Mouse (Mus musculus) lung, embryonic 16.5 days (tissue): ENCODE data around the gene Ryr3. TPM values are rescaled to one million over a fixed set of nuclear protein-coding genes. Genes with fewer than 3 reads are reported as not detected.
"Not testable (repeated sequence)": the region's sequence is repeated elsewhere in the genome, so short reads cannot be mapped to it uniquely, and the experiment has no call there.

Experiments used
- ATAC-seq: fragments of 200-750 bp; cut with Nextera tagmentation; 2 replicates; pipeline ENCODE4 v1.8.0; 2017; ENCODE audit warnings: low read depth, mild to moderate bottlenecking, moderate library complexity
- H3K27ac ChIP-seq: fragments of 300-500 bp; sonication (generic); 2 replicates; pipeline ENCODE4 v1.5.1; 2014; ENCODE audit warnings: mild to moderate bottlenecking, control low read depth, low read length
- H3K27me3 ChIP-seq: fragments of 300-500 bp; sonication (generic); 2 replicates; pipeline ENCODE4 v1.6.1; 2014; ENCODE audit warnings: low read depth, low read length, mixed read lengths; ENCODE audit not compliant: control insufficient read depth, insufficient read depth
- H3K36me3 ChIP-seq: fragments of 300-500 bp; sonication (generic); 2 replicates; pipeline ENCODE4 v1.6.1; 2014; ENCODE audit warnings: low read length; ENCODE audit not compliant: control insufficient read depth, insufficient read depth
- H3K4me1 ChIP-seq: fragments of 300-500 bp; sonication (generic); replicated peaks from 2 replicates; pipeline ENCODE4 v1.6.1; 2014; ENCODE audit warnings: low read length, mixed read lengths; ENCODE audit not compliant: control insufficient read depth, insufficient read depth
- H3K4me2 ChIP-seq: fragments of 300-500 bp; sonication (generic); 2 replicates; pipeline ENCODE4 v1.6.1; 2014; ENCODE audit warnings: low read depth, low read length, control low read depth
- H3K4me3 ChIP-seq: fragments of 300-500 bp; sonication (generic); 2 replicates; pipeline ENCODE4 v1.5.1; 2014; ENCODE audit warnings: mild to moderate bottlenecking, low read length, control low read depth
- H3K9ac ChIP-seq: fragments of 300-500 bp; sonication (generic); 2 replicates; pipeline ENCODE4 v1.6.1; 2014; ENCODE audit warnings: low read length, control low read depth
- H3K9me3 ChIP-seq: fragments of 300-500 bp; sonication (generic); 2 replicates; pipeline ENCODE4 v1.6.1; 2016; ENCODE audit warnings: low read length; ENCODE audit not compliant: control insufficient read depth
- WGBS: fragments of 180-500 bp; shearing (Covaris S2); extraction: QIAGEN DNeasy Blood & Tissue Kit; methylation state at CpG from one replicate; pipeline ENCODE4 v1.1.7; 2014; 5-methylcytosine and 5-hydroxymethylcytosine counted together
- polyA plus RNA-seq: library from polyadenylated mRNA; unstranded; fragments of >200 nt; fragmentation: Nextera tagmentation; extraction: Ambion mirVana; gene quantifications from 2 replicates; pipeline ENCODE4 v1.2.1, GENCODE M21; 2015

The Ryr3 gene
- polyA plus RNA-seq, 1 experiment from 2014 or later, result 2.0 TPM

- H3K36me3 ChIP-seq, result no peaks in the 10 kb centered on the region
- no peak for ATAC-seq
- no peak overlapping the region for H3K9ac ChIP-seq
- no peaks in the 10 kb centered on the region for H3K4me1 ChIP-seq
- H3K4me2 ChIP-seq, result no peak overlapping the region
- no peak overlapping the region for H3K4me3 ChIP-seq
- H3K9me3 ChIP-seq, result no peaks in the 10 kb centered on the region
- WGBS, result 87% methylated on average over 2 of the region's 2 CpGs
- H3K27ac ChIP-seq, result no peak overlapping the region
- H3K27me3 ChIP-seq, result no peaks in the 10 kb centered on the region
These were observed 100.1 kb downstream of the Ryr3 start for GRCm38 (mm10) chr2:113116788-113117187.

DNA sequence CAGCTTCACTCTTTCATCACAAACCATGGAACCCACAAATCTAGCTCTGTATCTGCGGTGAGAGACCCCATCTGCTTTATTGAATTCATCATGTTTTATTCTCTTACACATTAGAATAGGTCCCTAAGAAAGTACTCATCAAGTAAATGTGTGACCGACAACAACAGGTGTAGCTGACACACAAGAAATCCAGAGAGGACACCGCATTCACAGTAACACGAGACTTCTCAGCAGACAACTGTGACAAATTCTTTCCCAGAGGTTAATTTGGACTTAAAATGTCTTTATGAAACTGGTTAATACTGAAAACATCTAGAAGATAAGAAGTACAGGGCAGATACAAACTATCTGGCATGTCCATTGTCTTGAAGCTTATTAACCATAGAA, 101.0 kb downstream of the Ryr3 start:
- WGBS, result 82% methylated on average over 4 of the region's 4 CpGs
- Histone ChIP-seq H3K9ac (no peak overlapping the region), H3K4me2 (no peak overlapping the region), H3K27me3 (no peaks in the 10 kb centered on the region), H3K36me3 (no peaks in the 10 kb centered on the region), H3K27ac (no peak overlapping the region), H3K9me3 (no peaks in the 10 kb centered on the region), H3K4me3 (no peak overlapping the region), H3K4me1 (no peaks in the 10 kb centered on the region)
- no peak for ATAC-seq

DNA sequence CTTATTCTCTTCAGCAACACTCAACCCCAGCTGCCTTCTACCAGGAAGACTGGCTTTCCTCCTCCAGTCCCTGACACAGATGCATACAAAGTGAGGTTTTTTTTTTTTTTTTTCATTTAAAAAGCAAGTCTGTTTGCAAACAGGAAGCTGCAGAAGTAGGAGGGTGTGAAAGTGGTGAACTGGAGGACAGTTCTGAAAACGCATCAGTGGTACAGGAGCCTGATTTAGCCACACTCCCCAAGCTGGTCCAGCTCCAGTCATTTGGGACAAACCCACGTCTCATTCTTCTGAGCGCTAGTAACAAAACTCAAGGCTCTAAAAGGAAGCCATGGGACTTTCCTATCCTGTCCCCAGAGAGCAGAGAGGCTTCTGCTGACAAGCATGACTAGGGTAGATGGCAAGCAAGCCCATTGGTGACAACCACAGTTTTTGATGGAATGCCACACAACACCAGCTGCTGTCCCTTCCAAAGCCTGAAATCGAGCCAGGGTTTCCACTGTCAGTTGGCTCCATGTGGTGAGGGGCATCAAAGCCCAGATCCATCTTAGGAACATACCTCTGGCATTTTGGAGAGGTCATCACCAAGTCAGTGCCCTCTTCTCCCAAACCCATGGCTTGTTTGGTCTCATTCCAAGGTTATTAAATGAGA, 101.5 kb downstream of the Ryr3 start:
- H3K27me3 ChIP-seq, result no peaks in the 10 kb centered on the region
- ATAC-seq, result no peak
- H3K9me3 ChIP-seq, result no peaks in the 10 kb centered on the region
- no peak overlapping the region for H3K4me3 ChIP-seq
- H3K9ac ChIP-seq, result no peak overlapping the region
- no peak overlapping the region for H3K27ac ChIP-seq
- WGBS, result 75% methylated on average over 4 of the region's 4 CpGs
- no peaks in the 10 kb centered on the region for H3K4me1 ChIP-seq
- H3K36me3 ChIP-seq, result no peaks in the 10 kb centered on the region
- H3K4me2 ChIP-seq, result no peak overlapping the region

DNA sequence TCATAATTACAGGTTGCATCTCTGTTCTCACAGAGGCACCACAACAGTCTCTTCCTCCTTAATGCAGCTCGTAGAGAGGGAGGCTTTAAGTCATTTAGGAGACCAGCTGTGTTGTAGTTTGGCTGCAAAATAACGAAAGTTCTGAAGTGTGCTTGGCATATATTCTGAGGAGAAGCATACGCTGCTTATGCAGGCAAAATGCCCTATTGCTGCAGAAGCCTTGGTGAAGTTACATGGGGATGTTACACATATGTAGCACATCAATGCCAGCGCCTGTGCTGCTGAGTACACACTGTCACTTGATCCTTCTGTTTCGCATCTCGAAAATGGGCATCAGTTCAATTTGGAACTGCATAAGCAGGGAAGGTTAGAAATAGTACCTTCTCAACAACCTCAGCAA, 112.3 kb downstream of the Ryr3 start:
- no peak overlapping the region for H3K4me3 ChIP-seq
- no peak overlapping the region for H3K4me2 ChIP-seq
- no peaks in the 10 kb centered on the region for H3K36me3 ChIP-seq
- H3K9me3 ChIP-seq, result no peaks in the 10 kb centered on the region
- H3K4me1 ChIP-seq, result no peaks in the 10 kb centered on the region
- H3K27ac ChIP-seq, result no peak overlapping the region
- 77% methylated on average over 6 of the region's 6 CpGs for WGBS
- H3K27me3 ChIP-seq, result no peaks in the 10 kb centered on the region
- peak; percentile 62; the same call in 1 of the 2 replicates for ATAC-seq
- H3K9ac ChIP-seq, result no peak overlapping the region

DNA sequence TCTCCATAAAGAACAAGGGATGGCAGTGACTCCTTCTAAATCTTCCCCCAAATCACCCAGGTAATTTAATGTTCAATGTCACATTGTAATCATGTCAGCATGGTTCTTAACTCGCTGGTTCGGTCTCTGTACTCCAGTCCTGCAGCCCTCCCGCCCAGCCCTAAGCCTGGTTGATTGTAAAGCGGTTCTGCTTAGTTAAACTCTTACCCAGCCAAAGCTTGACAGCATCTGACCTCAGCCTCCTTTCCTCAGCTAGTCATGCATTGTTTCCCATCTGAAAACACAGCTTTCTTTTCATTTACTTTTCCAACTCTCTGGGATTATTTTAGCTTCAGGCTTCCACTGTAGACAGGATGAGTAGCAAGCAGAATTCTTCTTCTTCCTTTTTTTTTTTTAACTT, 121.7 kb downstream of the Ryr3 start:
- Histone ChIP-seq H3K9me3 (no peaks in the 10 kb centered on the region), H3K9ac (no peak overlapping the region), H3K27me3 (no peaks in the 10 kb centered on the region), H3K36me3 (no peaks in the 10 kb centered on the region), H3K4me2 (no peak overlapping the region), H3K27ac (no peak overlapping the region), H3K4me3 (no peak overlapping the region), H3K4me1 (no peaks in the 10 kb centered on the region)
- ATAC-seq, result no peak
- WGBS, result 78% methylated on average over 4 of the region's 4 CpGs

- no peak for ATAC-seq
- 90% methylated on average over 6 of the region's 6 CpGs for WGBS
- H3K4me2 ChIP-seq, result no peak overlapping the region
These were observed 122.8 kb downstream of the Ryr3 start for GRCm38 (mm10) chr2:113094088-113094487.

DNA sequence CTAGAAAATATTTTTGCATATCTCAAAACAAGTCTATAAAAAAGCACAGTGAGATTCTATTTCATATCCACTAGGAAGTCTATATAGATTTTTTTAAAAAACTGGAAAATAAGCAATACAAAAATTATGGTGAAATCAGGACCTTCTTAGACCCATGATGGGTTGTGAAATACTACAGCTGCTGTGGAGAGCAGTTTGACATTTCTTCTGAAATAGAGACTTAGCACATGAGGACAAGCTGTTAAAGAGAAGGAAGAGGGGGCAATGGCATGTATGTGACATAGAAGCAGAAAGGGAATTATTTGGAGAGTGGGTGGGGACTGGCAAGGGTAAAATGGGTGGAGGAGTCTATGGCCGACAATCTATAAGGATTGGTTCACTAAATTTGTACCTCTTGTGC, 124.1 kb downstream of the Ryr3 start:
- H3K9ac ChIP-seq, result no peak overlapping the region
- H3K4me3 ChIP-seq, result no peak overlapping the region
- no peaks in the 10 kb centered on the region for H3K27me3 ChIP-seq
- WGBS, result 76% methylated on average over 1 of the region's 1 CpGs
- H3K36me3 ChIP-seq, result no peaks in the 10 kb centered on the region
- H3K4me1 ChIP-seq, result no peaks in the 10 kb centered on the region
- ATAC-seq, result peak; percentile 92
- peak overlapping the region; percentile 44 for H3K27ac ChIP-seq
- no peak overlapping the region for H3K4me2 ChIP-seq
- no peaks in the 10 kb centered on the region for H3K9me3 ChIP-seq

More at GRCm38 (mm10) chr2:113094088-113094487, 122.8 kb downstream of the Ryr3 start:
- Histone ChIP-seq H3K36me3 (no peaks in the 10 kb centered on the region), H3K27me3 (no peaks in the 10 kb centered on the region), H3K4me1 (no peaks in the 10 kb centered on the region), H3K9ac (no peak overlapping the region), H3K9me3 (no peaks in the 10 kb centered on the region), H3K4me3 (no peak overlapping the region), H3K27ac (no peak overlapping the region)

DNA sequence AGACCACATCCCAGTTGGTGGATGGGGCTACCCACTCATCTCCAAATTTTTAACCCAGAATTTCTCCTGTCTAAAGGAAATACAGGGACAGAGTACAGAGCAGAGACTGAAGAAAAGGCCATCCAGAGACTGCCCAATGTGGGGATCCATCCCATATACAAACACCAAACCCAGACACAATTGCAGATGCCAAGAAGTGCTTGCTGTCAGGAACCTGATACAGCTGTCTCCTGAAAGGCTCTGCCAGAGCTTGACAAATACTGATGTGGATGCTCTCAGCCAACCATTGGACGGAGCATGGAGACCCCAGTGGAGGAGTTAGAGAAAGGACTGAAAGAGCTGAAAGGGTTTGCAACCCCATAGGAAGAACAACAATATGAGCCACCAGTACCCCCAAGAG, 125.6 kb downstream of the Ryr3 start:
- WGBS, result 50% methylated on average over 1 of the region's 1 CpGs
- not testable (repeated sequence) for H3K36me3 ChIP-seq, H3K4me1 ChIP-seq, H3K4me3 ChIP-seq, H3K9ac ChIP-seq, H3K27ac ChIP-seq, H3K27me3 ChIP-seq, H3K9me3 ChIP-seq, H3K4me2 ChIP-seq
- peak; percentile 61; the same call in 1 of the 2 replicates for ATAC-seq

- Histone ChIP-seq H3K4me1 (no peaks in the 10 kb centered on the region), H3K27ac (no peak overlapping the region), H3K9me3 (no peaks in the 10 kb centered on the region), H3K9ac (no peak overlapping the region), H3K27me3 (no peaks in the 10 kb centered on the region), H3K4me3 (no peak overlapping the region), H3K4me2 (no peak overlapping the region), H3K36me3 (no peaks in the 10 kb centered on the region)
- ATAC-seq, result no peak
- 82% methylated on average over 4 of the region's 4 CpGs for WGBS
These were observed 140.5 kb downstream of the Ryr3 start for GRCm38 (mm10) chr2:113076396-113076795.

DNA sequence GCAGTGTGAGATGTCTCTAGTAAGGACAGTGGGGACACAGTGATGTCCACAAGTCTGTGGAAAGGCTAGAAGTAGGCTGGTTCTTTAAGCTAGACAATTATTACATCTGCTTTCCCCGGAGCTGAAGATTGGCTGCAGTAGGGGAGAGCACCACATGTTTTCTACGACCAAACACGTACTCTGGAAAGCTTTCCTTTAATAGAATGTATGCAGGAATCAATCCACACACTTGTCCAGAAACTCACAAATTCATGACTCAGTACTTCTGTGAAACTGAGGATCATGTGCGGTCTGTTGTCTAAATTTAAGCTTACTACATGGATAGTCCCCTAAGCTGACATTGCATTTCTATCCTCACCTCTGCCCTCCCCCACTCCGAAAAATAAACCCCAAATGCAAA, 157.5 kb downstream of the Ryr3 start:
- Histone ChIP-seq H3K36me3 (no peaks in the 10 kb centered on the region), H3K9ac (no peak overlapping the region), H3K4me2 (no peak overlapping the region), H3K4me3 (no peak overlapping the region), H3K27me3 (no peaks in the 10 kb centered on the region), H3K4me1 (no peaks in the 10 kb centered on the region), H3K27ac (no peak overlapping the region), H3K9me3 (no peaks in the 10 kb centered on the region)
- ATAC-seq, result peak; percentile 72
- WGBS, result 59% methylated on average over 5 of the region's 5 CpGs
